Mouse (Mus musculus): ENCODE measurements at regions not wholly inside any gene's neighbourhood (a gene's known extent, or its start where the extent isn't known, plus 50 kb on each side); places are given as distances from the start of the nearest gene placed in this dataset.

DNA sequence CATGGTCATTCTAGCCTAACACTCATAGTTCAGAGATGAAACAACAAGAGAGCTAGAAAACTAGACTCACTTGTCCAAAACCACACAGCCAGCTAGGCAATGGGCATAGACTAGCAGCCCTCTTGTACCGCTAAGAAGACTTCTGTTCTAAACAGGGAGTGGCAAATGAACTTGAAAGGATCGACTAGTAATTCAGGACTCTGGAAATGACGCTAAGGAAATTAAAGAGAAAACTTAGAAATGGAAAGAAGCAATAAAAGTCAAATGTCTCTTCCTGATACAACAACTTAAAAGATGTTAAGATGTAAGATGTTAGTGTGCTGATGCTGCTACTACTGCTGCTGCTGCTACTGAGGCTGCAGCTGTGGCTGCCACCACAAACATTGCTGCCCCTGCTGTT, 293.7 kb upstream of the 4930412O13Rik start:
- TF ChIP-seq CTCF (IDR thresholded peaks at IDR 0.05; ENCODE audit: low read depth) (no peak), EP300 (IDR thresholded peaks at IDR 0.05; ENCODE audit: low read depth) (no peak)
